Mouse (Mus musculus) effector memory CD4-positive, alpha-beta T cell, adult 5 months (primary cell): Measurements from ENCODE around the gene Ttc39a. TPM values are rescaled to one million over a fixed set of nuclear protein-coding genes. Genes with fewer than 3 reads are reported as not detected.

Source experiments
- polyA plus RNA-seq: library from polyadenylated mRNA; unstranded; fragments of 100-300 nt; shearing (Covaris generic); gene quantifications from one replicate; pipeline ENCODE4 v1.2.1, GENCODE M21; 2017

Gene Ttc39a
- polyA plus RNA-seq = not detected

DNA sequence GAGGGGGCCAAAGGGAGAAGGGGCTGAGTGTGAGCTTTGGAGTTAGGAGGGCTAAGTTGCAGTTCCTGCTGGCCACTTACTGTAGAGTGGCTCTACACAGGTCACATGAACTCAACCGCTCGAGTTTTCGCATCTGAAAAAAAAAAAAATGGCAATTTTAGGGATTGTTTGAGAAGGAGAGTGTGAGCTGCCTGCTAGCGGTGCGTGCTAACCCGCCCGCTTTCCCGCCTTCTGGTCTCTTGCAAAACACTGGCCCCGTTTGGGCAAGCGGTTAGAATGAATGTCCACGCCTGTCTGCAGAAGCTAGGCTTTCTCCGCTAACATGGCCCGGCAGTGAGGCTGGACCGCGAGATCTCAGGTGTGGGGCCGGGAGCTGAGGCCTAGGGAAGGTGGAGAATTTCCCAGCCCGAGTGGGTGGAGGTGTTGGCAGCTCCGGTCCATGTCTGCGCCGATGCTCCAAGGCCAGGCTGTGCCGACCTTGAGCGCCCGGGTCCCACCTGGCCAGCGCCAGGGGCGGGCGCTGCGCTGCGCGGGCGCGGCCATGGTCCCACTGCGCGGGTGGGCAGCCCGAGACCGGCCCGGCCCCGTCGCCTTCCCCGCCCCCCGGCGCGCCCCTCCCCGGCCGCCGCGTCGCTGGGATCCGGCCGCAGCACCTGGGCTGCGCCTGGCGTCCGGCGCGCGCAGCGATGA lies at the start of gene Ttc39a:
TSS of gene Ttc39a (plus strand) at position 138 of the 690 bp plus-strand sequence.

GRCm38 (mm10) chr4:109484621-109485020 lies 78.2 kb downstream of the Ttc39a start, which contains the start of gene Rnf11:
TSS of gene Rnf11 (minus strand) at chr4:109484728.

Other genes starting within 250 kb of the Ttc39a start
- 149 TPM for gene Osbpl9, start 204.4 kb upstream of the Ttc39a start, polyA plus RNA-seq
- not detected for gene Calr4, start 172.1 kb upstream of the Ttc39a start, polyA plus RNA-seq
- 114 TPM for gene Eps15, start 126.4 kb upstream of the Ttc39a start, polyA plus RNA-seq
- 65.6 TPM for gene Rnf11, start 78.1 kb downstream of the Ttc39a start, polyA plus RNA-seq
- not detected for gene 4930522H14Rik, start 124.7 kb downstream of the Ttc39a start, polyA plus RNA-seq